Mouse (Mus musculus): ENCODE data around the gene Fam171a1. TPM values are rescaled to one million over a fixed set of nuclear protein-coding genes. Genes with fewer than 3 reads are reported as not detected.

Gene Fam171a1
- total RNA-seq, 2 experiments from 2014 or later = 3.4 to 3.8 TPM

GRCm38 (mm10) chr2:3134580-3135296 is 20.7 kb downstream of the Fam171a1 start:
- intact Hi-C loops (cut with DNase I) = no loop called here
- no peak for DNase-seq

DNA sequence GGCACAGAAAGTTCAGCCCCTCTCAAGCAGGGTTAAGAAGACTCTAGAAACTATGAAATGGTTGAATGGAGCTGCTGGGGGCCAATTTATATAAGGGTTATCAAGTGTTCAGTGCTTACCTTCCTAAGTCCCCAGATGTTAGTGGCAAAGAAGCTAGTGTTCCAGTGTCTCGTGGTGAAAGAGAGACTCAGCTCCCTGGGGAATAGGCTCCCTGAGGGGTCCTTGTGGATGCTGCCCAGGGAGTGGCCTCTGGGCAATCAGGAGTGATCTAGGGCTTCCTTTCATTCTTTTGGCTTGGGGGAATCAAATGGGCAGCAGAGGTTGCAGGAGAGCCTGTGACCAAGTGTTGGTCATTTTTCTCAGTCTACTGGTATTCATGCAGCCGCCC is 21.3 kb downstream of the Fam171a1 start:
- no peak for DNase-seq
- intact Hi-C loops (cut with DNase I) = no loop called here

- DNase-seq = no peak
- intact Hi-C loops (cut with DNase I) = no loop called here
Observed at GRCm38 (mm10) chr2:3138308-3138707, 24.3 kb downstream of the Fam171a1 start.

DNA sequence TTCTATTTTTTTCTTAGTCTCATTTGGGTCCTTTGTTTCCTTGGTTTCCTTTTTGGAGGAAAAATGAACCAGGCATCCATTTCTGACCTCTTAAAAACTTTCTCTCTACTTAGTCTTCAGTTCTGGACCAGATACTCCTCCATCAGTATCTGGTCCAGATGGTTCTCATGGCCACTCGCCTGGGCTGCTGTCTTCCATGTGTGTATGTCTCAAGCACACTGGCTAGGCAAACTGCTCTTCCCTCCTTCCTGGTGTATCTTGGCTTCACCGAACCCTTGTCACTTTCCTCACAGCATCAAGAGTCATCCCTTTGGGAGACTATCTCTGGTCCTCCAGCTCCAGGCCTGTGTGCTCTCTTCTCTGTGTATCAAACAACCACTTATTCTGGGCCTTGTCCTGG is 25.0 kb downstream of the Fam171a1 start:
- DNase-seq = no peak

GRCm38 (mm10) chr2:3139578-3139977 is 25.6 kb downstream of the Fam171a1 start:
- no peak for DNase-seq
- intact Hi-C loops (cut with DNase I) = no loop called here

More for the DNA sequence above, 25.0 kb downstream of the Fam171a1 start:
- intact Hi-C loops (cut with DNase I) = no loop called here

DNA sequence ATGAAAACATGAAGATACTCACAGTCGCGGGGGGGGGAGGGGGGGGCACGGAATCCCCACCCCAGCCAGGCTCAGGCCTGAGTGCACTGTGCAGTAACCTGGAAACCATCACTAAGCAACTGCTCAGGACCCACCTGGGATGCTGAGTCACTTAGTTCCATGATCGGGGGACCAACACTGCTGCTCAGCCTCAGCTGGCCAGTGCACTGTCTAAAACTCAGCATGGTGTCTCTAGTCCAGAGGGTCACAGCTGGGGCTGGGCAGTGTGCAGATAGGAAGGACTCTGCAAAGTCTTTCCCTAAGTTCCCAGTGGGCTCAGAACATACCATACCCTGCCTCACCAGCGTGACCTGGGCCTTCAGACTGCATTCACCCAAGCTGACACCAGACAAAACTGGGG is 26.6 kb downstream of the Fam171a1 start:
- intact Hi-C loops (cut with DNase I) = no loop called here
- DNase-seq = no peak

- intact Hi-C loops (cut with DNase I) = no loop called here
- no peak for DNase-seq
Observed at GRCm38 (mm10) chr2:3141804-3142203, 27.8 kb downstream of the Fam171a1 start.

- DNase-seq = no peak
- intact Hi-C loops (cut with DNase I) = no loop called here
Observed at GRCm38 (mm10) chr2:3144291-3144690, 30.3 kb downstream of the Fam171a1 start.

GRCm38 (mm10) chr2:3147550-3148157 is 33.6 kb downstream of the Fam171a1 start:
- intact Hi-C loops (cut with DNase I) = no loop called here
- DNase-seq = no peak

GRCm38 (mm10) chr2:3148731-3149130 is 34.7 kb downstream of the Fam171a1 start:
- DNase-seq = no peak
- intact Hi-C loops (cut with DNase I) = no loop called here

- intact Hi-C loops (cut with DNase I) = no loop called here
- no peak for DNase-seq
Observed at GRCm38 (mm10) chr2:3150324-3150723, 36.3 kb downstream of the Fam171a1 start.

- peak in 1 of 2 experiments; percentile 42 for DNase-seq
- intact Hi-C loops (cut with DNase I) = no loop called here
Observed at GRCm38 (mm10) chr2:3151336-3151735, 37.3 kb downstream of the Fam171a1 start.

DNA sequence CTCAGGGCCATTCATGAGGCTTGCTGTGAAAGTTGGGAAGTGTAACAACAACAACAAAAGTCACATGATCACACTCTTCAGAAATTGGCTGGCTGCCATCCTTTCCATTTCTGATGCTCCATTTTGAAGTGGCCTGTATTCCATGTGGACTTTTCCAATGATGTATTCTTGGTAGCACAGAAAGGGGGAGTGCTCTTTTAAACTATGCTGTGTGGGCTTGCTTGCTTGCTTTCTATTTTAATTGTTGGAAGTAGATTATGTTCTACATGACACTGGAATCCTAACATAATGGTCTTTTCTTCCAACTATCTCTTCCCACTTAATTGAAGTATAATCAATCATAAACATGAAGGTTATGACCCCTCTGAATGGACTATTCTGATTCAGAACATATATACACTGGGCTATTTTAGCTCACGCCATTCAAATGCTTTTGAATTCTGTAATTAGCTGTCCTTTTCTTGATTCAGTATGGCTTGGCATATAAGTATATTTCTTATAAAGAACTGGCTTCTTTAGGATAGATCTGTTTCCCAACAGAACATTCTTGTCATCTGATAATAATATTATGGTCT is 40.2 kb downstream of the Fam171a1 start:
- DNase-seq = no peak
- intact Hi-C loops (cut with DNase I) = no loop called here

DNA sequence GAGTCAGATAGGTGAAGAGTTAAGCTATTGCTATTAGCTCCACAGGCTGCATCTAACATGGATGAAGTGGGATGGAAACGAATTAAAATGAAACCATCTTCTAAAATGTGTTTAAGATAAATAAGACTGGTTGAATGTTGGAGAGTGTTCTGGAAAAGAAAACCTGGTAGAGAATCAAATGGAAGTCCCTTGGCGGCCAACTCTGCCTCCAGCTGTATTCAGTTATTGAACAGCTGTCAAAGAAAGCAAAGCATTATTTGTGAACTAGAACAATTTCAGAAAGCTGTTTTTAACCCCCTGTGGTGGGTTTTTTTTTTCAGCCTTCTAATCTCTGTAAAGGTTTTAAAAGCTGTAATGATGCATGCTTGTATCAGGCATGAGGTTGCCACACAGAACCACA is 41.0 kb downstream of the Fam171a1 start:
- no peak for DNase-seq
- intact Hi-C loops (cut with DNase I) = no loop called here

DNA sequence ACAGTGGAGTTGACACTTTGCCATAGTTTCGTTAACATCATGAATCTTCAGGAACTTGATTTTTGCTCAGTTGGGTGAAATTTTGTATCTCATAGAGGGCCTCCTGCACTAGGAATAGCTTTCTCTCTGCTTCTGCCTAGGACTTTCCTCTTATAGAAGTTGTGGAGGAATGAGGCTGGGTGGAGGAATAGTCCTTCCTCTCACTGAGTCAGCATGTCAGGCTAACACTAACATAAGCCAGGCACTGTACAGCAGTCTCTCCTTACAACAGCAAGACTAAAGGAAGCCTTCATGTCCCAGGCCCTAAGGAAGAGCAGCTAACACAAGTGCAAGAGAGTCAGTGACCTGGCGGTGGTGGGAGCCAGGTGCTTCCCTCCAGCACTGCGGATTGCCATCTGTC is 43.0 kb downstream of the Fam171a1 start:
- intact Hi-C loops (cut with DNase I) = no loop called here

GRCm38 (mm10) chr2:3157661-3158344 is 43.8 kb downstream of the Fam171a1 start:
- no peak for DNase-seq
- intact Hi-C loops (cut with DNase I) = no loop called here

More for the DNA sequence above, 43.0 kb downstream of the Fam171a1 start:
- no peak for DNase-seq

DNA sequence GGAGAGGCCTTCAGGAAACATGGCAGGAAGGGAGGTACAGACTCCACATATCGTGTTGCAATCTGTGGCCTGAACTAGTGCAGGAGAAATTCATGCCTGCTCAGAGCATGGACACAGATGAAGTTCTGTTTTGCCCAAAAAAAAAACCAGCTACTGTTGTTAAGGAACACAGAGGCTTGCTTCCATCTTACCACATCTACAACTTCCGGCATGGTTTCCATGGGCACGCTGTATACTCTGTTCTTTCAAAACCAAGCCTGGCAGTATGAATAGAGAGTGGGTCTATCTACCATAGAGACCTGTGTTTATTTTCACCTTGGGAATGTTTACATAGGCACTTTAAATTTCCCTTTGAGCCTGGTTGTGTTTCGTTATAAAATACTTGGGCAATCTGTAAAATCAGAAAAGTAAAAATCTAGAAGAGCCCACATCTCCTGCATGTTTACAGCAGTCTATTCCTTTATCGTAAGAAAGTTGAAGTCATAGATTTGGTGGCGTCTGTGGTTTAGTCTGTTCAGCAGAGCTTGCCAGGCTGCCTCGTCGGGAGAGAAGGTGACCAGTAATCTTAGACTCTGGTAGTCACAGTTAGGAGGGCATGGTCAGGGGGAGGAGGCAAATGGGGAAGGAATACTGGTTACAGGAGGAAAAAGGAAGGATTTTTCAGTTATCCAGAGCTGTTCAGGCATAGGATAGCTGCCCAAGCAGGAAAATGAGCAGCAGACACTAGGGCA is 44.8 kb downstream of the Fam171a1 start:
- intact Hi-C loops (cut with DNase I) = no loop called here
- DNase-seq = no peak

- intact Hi-C loops (cut with DNase I) = no loop called here
- DNase-seq = no peak
Observed at GRCm38 (mm10) chr2:3161578-3161977, 47.6 kb downstream of the Fam171a1 start.

GRCm38 (mm10) chr2:3163501-3164076 is 49.6 kb downstream of the Fam171a1 start:
- no peak for DNase-seq

GRCm38 (mm10) chr2:3165037-3165600 is 51.1 kb downstream of the Fam171a1 start:
- intact Hi-C loops (cut with DNase I) = no loop called here
- DNase-seq = no peak

More at GRCm38 (mm10) chr2:3163501-3164076, 49.6 kb downstream of the Fam171a1 start:
- intact Hi-C loops (cut with DNase I) = no loop called here
